Mouse (Mus musculus): ENCODE measurements around the gene Tnik. TPM values are rescaled to one million over a fixed set of nuclear protein-coding genes. Genes with fewer than 3 reads are reported as not detected.

Tnik gene
- polyA plus RNA-seq, 1 experiment from 2014 or later = 16.9 TPM

DNA sequence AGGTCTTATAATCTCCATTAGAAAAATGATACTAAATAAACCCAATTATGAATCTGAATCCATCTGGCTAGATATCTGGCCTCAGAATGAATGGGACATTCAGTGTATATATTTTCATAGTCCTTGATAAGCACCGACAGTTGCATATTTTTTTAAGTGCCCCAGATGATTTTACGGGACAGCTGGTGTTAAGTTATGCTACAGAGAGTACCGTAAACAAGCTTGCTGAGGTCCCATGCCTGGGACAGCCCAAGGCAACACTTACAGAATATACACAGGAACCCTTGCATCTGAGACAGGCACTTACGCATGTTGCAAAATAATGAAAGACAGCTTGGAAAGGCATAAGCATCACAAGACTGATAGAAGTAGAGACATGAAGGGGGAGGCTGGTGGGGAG, 34.1 kb upstream of the Tnik start:
- WGBS = 50% methylated on average over 4 of the region's 4 CpGs
- no peaks in the 10 kb centered on the region for H3K9me3 ChIP-seq (replicated peaks; ENCODE audit: control insufficient read depth, low read length)
- H3K27me3 ChIP-seq (ENCODE audit: control insufficient read depth, insufficient read depth, low read length) = no peaks in the 10 kb centered on the region
- H3K9ac ChIP-seq (ENCODE audit: low read length) = no peak overlapping the region
- no peak overlapping the region for H3K4me3 ChIP-seq (replicated peaks; ENCODE audit: low read length)
- ATAC-seq (ENCODE audit: insufficient read depth, low FRiP score) = no peak
- no peaks in the 10 kb centered on the region for H3K36me3 ChIP-seq (ENCODE audit: control insufficient read depth, insufficient read depth, low read length)
- H3K4me2 ChIP-seq (ENCODE audit: low read depth, low read length) = no peak overlapping the region
- peaks cover 2% of the 10 kb centered on the region; the same call in 1 of the 2 replicates for H3K4me1 ChIP-seq (ENCODE audit: control insufficient read depth, insufficient read depth, low read length)
- no peak overlapping the region for H3K27ac ChIP-seq (ENCODE audit: low read length)

DNA sequence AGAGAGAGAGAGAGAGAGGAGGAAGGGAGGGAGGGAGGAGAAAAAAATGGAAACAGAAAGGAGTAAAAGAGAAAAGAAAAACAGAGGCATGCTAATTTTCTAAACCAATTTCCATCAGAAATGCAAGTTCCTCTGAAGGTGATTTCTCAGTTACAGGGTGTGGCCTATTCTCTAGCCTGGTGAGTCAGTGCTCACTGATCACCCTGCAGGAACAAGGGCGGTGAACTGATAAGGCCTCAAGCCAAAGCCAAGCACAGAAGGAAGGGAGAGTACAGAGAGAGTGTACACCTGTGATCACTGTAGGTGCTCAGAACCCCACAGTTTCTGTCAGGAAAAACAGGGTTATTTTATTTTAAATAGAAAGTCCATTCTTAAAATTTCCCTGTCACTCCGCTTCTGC, 33.5 kb upstream of the Tnik start:
- no peaks in the 10 kb centered on the region for H3K36me3 ChIP-seq (ENCODE audit: control insufficient read depth, insufficient read depth, low read length)
- H3K9me3 ChIP-seq (replicated peaks; ENCODE audit: control insufficient read depth, low read length) = no peaks in the 10 kb centered on the region
- no peak overlapping the region for H3K9ac ChIP-seq (ENCODE audit: low read length)
- H3K27ac ChIP-seq (ENCODE audit: low read length) = peak overlapping the region; percentile 66
- H3K4me3 ChIP-seq (replicated peaks; ENCODE audit: low read length) = no peak overlapping the region
- H3K4me1 ChIP-seq (ENCODE audit: control insufficient read depth, insufficient read depth, low read length) = peaks cover 2% of the 10 kb centered on the region; the same call in 1 of the 2 replicates
- H3K4me2 ChIP-seq (ENCODE audit: low read depth, low read length) = no peak overlapping the region
- 55% methylated on average over 2 of the region's 2 CpGs for WGBS
- ATAC-seq (ENCODE audit: insufficient read depth, low FRiP score) = peak; percentile 88
- H3K27me3 ChIP-seq (ENCODE audit: control insufficient read depth, insufficient read depth, low read length) = no peaks in the 10 kb centered on the region

DNA sequence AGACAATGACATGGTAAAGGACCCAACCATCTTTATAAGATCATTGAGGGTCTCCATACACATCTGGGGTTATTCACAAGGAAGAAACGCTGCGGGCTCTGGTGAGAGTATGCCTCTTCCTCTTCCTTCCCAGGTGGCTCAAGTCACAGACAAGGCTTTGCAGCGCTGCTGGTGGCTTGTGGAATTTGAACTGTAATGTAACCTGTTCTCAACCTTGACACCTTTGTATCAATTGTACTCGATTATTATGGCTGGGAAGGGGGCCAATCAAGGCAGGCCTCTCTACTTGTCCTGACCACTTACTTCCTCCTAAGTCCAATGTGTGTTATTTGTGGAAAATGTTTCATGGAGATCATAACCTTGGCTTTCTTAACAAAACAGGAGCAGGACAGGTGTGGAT, 30.1 kb upstream of the Tnik start:
- 84% methylated on average over 4 of the region's 4 CpGs for WGBS
- H3K4me2 ChIP-seq (ENCODE audit: low read depth, low read length) = no peak overlapping the region
- H3K4me3 ChIP-seq (replicated peaks; ENCODE audit: low read length) = no peak overlapping the region
- no peak overlapping the region for H3K9ac ChIP-seq (ENCODE audit: low read length)
- no peak for ATAC-seq (ENCODE audit: insufficient read depth, low FRiP score)
- H3K36me3 ChIP-seq (ENCODE audit: control insufficient read depth, insufficient read depth, low read length) = no peaks in the 10 kb centered on the region
- peaks cover 2% of the 10 kb centered on the region; the same call in 1 of the 2 replicates for H3K4me1 ChIP-seq (ENCODE audit: control insufficient read depth, insufficient read depth, low read length)
- H3K27ac ChIP-seq (ENCODE audit: low read length) = no peak overlapping the region
- no peaks in the 10 kb centered on the region for H3K27me3 ChIP-seq (ENCODE audit: control insufficient read depth, insufficient read depth, low read length)
- no peaks in the 10 kb centered on the region for H3K9me3 ChIP-seq (replicated peaks; ENCODE audit: control insufficient read depth, low read length)

DNA sequence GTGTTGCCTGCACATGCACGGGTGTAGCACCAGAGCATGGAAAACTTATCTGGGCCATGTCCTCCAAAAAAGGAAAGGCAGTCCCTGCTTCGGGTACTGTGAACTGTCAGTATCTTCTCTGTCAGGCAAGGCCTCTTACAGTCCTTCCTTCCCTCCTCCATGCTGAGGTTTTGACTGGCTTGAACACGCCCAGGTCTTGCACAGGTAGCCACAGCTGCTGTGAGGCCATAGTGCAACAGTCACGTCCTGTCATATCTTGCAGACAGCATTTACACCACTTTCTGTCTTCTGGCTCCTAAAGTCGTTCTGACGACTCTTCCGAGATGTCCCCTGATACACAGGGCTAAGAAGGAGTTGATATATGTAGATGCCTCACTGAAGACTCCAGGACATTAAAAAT, 28.8 kb upstream of the Tnik start:
- Histone ChIP-seq H3K27me3 (ENCODE audit: control insufficient read depth, insufficient read depth, low read length) (no peaks in the 10 kb centered on the region), H3K4me3 (replicated peaks; ENCODE audit: low read length) (no peak overlapping the region), H3K9ac (ENCODE audit: low read length) (no peak overlapping the region), H3K4me1 (ENCODE audit: control insufficient read depth, insufficient read depth, low read length) (0 out of 2 replicates have a peak, but pooled peaks cover under 1% of the 10 kb centered on the region), H3K9me3 (replicated peaks; ENCODE audit: control insufficient read depth, low read length) (no peaks in the 10 kb centered on the region), H3K36me3 (ENCODE audit: control insufficient read depth, insufficient read depth, low read length) (no peaks in the 10 kb centered on the region), H3K4me2 (ENCODE audit: low read depth, low read length) (no peak overlapping the region), H3K27ac (ENCODE audit: low read length) (no peak overlapping the region)
- WGBS = 77% methylated on average over 7 of the region's 7 CpGs
- no peak for ATAC-seq (ENCODE audit: insufficient read depth, low FRiP score)

DNA sequence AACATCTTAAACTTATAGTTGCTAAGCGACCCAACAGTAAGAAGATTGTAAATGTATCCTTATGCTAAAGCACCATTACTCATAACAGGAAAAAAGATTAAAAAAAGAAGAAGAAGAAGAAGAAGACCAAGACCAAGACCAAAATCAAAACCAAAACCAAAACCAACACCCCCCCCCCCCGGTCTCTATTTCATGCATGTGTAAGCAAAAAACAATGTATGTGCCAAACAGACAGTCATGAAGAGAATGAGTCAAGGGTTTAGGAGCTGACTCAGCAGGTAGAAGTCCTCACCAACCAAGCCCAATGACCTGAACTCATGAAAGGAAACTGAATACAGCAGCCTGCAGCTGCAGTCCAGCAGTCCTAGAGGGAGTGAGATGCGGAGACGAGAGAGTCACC, 26.3 kb upstream of the Tnik start:
- Histone ChIP-seq H3K36me3 (ENCODE audit: control insufficient read depth, insufficient read depth, low read length) (no peaks in the 10 kb centered on the region), H3K9me3 (replicated peaks; ENCODE audit: control insufficient read depth, low read length) (no peaks in the 10 kb centered on the region), H3K27me3 (ENCODE audit: control insufficient read depth, insufficient read depth, low read length) (no peaks in the 10 kb centered on the region), H3K4me3 (replicated peaks; ENCODE audit: low read length) (no peak overlapping the region), H3K4me2 (ENCODE audit: low read depth, low read length) (no peak overlapping the region), H3K4me1 (ENCODE audit: control insufficient read depth, insufficient read depth, low read length) (no peaks in the 10 kb centered on the region), H3K9ac (ENCODE audit: low read length) (no peak overlapping the region), H3K27ac (ENCODE audit: low read length) (no peak overlapping the region)
- no peak for ATAC-seq (ENCODE audit: insufficient read depth, low FRiP score)
- WGBS = 90% methylated on average over 4 of the region's 4 CpGs

DNA sequence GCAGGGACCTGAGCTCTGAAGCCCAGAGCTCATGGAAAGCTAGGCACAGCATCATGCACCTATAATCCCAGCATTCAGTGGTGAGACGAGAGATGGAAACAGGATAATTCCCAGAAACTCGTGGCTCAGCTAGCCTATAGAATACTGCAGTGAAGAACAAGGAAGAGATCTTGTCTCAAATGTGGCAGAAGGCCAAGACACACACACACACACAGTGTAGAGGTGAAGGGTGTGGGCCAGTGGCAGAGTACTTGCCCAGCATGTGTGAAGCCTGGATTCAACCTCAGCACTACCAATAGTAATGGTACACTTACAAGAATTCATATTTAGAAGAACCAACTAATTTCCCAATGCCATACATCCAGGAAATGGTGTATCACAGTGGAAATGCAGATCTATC, 24.9 kb upstream of the Tnik start:
- H3K4me3 ChIP-seq (replicated peaks; ENCODE audit: low read length) = no peak overlapping the region
- H3K9me3 ChIP-seq (replicated peaks; ENCODE audit: control insufficient read depth, low read length) = no peaks in the 10 kb centered on the region
- H3K4me1 ChIP-seq (ENCODE audit: control insufficient read depth, insufficient read depth, low read length) = no peaks in the 10 kb centered on the region
- no peaks in the 10 kb centered on the region for H3K36me3 ChIP-seq (ENCODE audit: control insufficient read depth, insufficient read depth, low read length)
- H3K4me2 ChIP-seq (ENCODE audit: low read depth, low read length) = no peak overlapping the region
- no peak overlapping the region for H3K9ac ChIP-seq (ENCODE audit: low read length)
- no peak overlapping the region for H3K27ac ChIP-seq (ENCODE audit: low read length)
- H3K27me3 ChIP-seq (ENCODE audit: control insufficient read depth, insufficient read depth, low read length) = no peaks in the 10 kb centered on the region
- no peak for ATAC-seq (ENCODE audit: insufficient read depth, low FRiP score)
- 51% methylated on average over 2 of the region's 2 CpGs for WGBS

DNA sequence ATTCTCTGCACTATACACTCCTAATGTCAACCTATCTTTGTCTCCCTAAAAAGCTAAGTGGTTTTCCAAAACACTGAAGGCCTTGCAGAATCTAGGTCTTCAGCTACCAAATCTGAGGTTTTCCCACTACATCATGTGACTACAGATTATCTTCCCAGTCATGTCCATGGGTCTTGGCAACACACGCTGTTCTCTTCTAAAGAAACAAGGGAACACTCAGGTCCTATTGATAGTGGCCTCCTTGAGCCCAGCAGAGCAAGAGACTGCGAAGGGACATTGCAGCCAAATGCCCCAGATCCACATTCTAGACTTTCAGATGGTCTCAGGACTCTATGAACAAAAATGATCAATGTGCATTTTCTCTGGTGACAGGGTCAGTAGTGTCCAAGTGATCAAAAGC, 20.5 kb upstream of the Tnik start:
- no peak for ATAC-seq (ENCODE audit: insufficient read depth, low FRiP score)
- WGBS = 82% methylated on average over 2 of the region's 2 CpGs
- no peak overlapping the region for H3K4me2 ChIP-seq (ENCODE audit: low read depth, low read length)

DNA sequence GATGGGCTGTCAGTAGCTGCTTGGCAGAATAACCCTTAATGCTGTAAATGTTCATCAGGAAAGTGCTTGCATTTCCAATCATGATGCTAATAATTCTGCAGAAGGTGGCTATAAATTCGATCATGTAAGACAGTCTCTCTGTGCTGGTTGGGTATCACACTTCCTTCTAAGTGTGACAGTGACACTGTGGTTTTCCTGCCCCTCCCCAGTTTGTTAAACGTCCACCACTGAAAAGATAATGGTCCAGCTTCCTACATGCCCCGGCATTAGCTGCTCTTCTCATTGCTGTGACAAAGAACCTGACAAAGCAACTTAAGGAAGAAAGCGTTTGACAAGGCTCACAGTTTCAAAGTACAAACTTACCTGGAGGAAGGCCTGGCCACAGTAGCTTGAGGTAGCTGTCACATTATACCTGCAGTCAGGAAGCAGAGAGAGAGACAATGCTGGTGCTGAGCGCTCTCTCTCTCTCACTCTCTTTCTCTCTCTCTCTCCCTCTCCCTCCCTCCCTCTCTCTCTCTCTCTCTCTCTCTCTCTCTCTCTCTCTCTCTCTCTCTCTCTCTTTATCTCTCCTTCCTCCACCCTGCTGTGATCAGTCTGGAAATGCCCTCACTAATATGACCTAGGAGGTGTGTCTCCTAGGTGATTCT, 18.6 kb upstream of the Tnik start:
- Histone ChIP-seq H3K4me2 (ENCODE audit: low read depth, low read length) (no peak overlapping the region), H3K27ac (ENCODE audit: low read length) (no peak overlapping the region), H3K27me3 (ENCODE audit: control insufficient read depth, insufficient read depth, low read length) (no peaks in the 10 kb centered on the region), H3K4me1 (ENCODE audit: control insufficient read depth, insufficient read depth, low read length) (no peaks in the 10 kb centered on the region), H3K9me3 (replicated peaks; ENCODE audit: control insufficient read depth, low read length) (no peaks in the 10 kb centered on the region), H3K36me3 (ENCODE audit: control insufficient read depth, insufficient read depth, low read length) (no peaks in the 10 kb centered on the region), H3K4me3 (replicated peaks; ENCODE audit: low read length) (no peak overlapping the region), H3K9ac (ENCODE audit: low read length) (no peak overlapping the region)
- WGBS = 70% methylated on average over 5 of the region's 5 CpGs
- ATAC-seq (ENCODE audit: insufficient read depth, low FRiP score) = no peak

More for the DNA sequence above, 20.5 kb upstream of the Tnik start:
- no peaks in the 10 kb centered on the region for H3K4me1 ChIP-seq (ENCODE audit: control insufficient read depth, insufficient read depth, low read length)
- H3K36me3 ChIP-seq (ENCODE audit: control insufficient read depth, insufficient read depth, low read length) = no peaks in the 10 kb centered on the region
- no peaks in the 10 kb centered on the region for H3K9me3 ChIP-seq (replicated peaks; ENCODE audit: control insufficient read depth, low read length)
- H3K9ac ChIP-seq (ENCODE audit: low read length) = no peak overlapping the region
- no peak overlapping the region for H3K27ac ChIP-seq (ENCODE audit: low read length)
- no peaks in the 10 kb centered on the region for H3K27me3 ChIP-seq (ENCODE audit: control insufficient read depth, insufficient read depth, low read length)
- no peak overlapping the region for H3K4me3 ChIP-seq (replicated peaks; ENCODE audit: low read length)

DNA sequence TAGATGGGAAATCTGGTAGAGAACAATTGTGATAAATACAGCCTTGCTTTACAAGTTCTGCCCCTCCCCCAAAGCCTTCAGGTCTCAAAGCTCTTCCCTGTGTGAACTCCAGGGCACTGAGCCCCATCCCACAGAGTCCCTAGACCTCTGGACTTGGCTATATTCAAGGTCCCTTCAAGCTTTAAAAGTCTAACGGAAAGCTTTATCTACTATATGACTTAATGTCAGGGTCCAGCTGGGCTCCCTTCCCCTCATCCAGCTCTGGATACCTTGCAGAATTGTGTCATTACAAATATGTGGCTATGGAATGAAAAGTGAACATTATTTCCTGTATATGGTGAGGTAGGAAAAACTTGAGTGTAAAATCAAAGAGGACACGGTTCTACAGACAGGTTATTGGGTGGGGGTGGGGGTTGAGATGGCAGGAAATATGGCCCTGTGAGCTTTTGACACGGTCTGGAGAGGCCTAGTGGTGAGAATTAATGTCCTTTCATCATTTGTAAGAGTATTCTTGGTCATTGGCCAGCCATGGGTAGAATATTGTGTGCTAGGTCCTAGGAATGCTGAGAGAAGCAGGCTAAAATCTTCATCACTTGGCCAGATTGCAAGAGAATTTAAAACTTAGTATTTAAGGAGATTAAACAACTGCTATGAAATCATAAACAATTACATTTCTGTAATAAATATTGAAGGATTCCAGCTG, 14.6 kb upstream of the Tnik start:
- WGBS = 25% methylated on average over 3 of the region's 3 CpGs
- no peak overlapping the region for H3K4me2 ChIP-seq (ENCODE audit: low read depth, low read length)
- H3K27ac ChIP-seq (ENCODE audit: low read length) = peak overlapping the region; percentile 16; the same call in 1 of the 2 replicates
- no peaks in the 10 kb centered on the region for H3K9me3 ChIP-seq (replicated peaks; ENCODE audit: control insufficient read depth, low read length)
- H3K27me3 ChIP-seq (ENCODE audit: control insufficient read depth, insufficient read depth, low read length) = no peaks in the 10 kb centered on the region
- 0 out of 2 replicates have a peak, but pooled peaks cover 2% of the 10 kb centered on the region for H3K4me1 ChIP-seq (ENCODE audit: control insufficient read depth, insufficient read depth, low read length)
- H3K4me3 ChIP-seq (replicated peaks; ENCODE audit: low read length) = no peak overlapping the region
- H3K9ac ChIP-seq (ENCODE audit: low read length) = no peak overlapping the region
- H3K36me3 ChIP-seq (ENCODE audit: control insufficient read depth, insufficient read depth, low read length) = no peaks in the 10 kb centered on the region
- peak; percentile 87 for ATAC-seq (ENCODE audit: insufficient read depth, low FRiP score)
